Mouse (Mus musculus) left cerebral cortex, adult 2 months (tissue): ENCODE data around the gene Olfr152. TPM values are rescaled to one million over a fixed set of nuclear protein-coding genes. Genes with fewer than 3 reads are reported as not detected.

Experiments used
- DNase-seq, 2 experiments: peaks; one replicate each; pipeline ENCODE4 v3.0.0; 2021 to 2022; ENCODE audit warnings: low spot score in 2 of 2, mixed read lengths in 1 of 2; ENCODE audit errors: extremely low spot score in 1 of 2
- H3K27ac ChIP-seq: fragments of 200-600 bp; 2 replicates; pipeline ENCODE4 v1.8.1; 2022
- H3K4me3 ChIP-seq: fragments of 200-600 bp; 2 replicates; pipeline ENCODE4 v1.8.1; 2022
- CTCF ChIP-seq: fragments of 200-600 bp; IDR thresholded peaks from 2 replicates; pipeline ENCODE4 v1.8.1; 2022; ENCODE audit warnings: antibody characterized with exemption, mild to moderate bottlenecking, moderate library complexity
- intact Hi-C: fragments of 180-260 bp; cut with DNase I; formaldehyde crosslinking; loops from one replicate; pipeline ENCODE4 v1.15.1; 2025
- long read RNA-seq, 2 experiments: library from polyadenylated mRNA; stranded (forward); transcript quantifications; one replicate each; pipeline ENCODE4 v2.0.0; 2021; ENCODE audit warnings: borderline mapping rate in 2 of 2
- total RNA-seq, 2 experiments: library from RNA; stranded (reverse); gene quantifications; 2 replicates each; pipeline ENCODE4 v1.2.3; 2021

The Olfr152 gene
- not detected for total RNA-seq
- long read RNA-seq, experiment 1: 0 reads
- long read RNA-seq, experiment 2: 0 reads

- intact Hi-C loops: loop anchor here (10.0 kb wide), 1 partner anchor 384 kb away; no protein-coding TSS in a partner anchor
- no peak for TF ChIP-seq CTCF
- no peak for DNase-seq
- Histone ChIP-seq H3K27ac (no peak within 1 kb of the TSS), H3K4me3 (no peak within 1 kb of the TSS)
These were observed at the start of gene Olfr152 for GRCm38 (mm10) chr2:87779183-87779582. TSS of gene Olfr152 (plus strand) at chr2:87779483.

GRCm38 (mm10) chr2:87739878-87740277, 39.4 kb upstream of the Olfr152 start, which contains the start of gene Olfr1138:
TSS of gene Olfr1138 (minus strand) at chr2:87739978.
- DNase-seq: no peak
- intact Hi-C loops: no loop called here
- no peak for TF ChIP-seq CTCF
- Histone ChIP-seq H3K27ac (no peak within 1 kb of the TSS), H3K4me3 (no peak within 1 kb of the TSS)

- no peak within 1 kb of the TSS for H3K27ac ChIP-seq
- H3K4me3 ChIP-seq: no peak within 1 kb of the TSS
- no peak for TF ChIP-seq CTCF
- intact Hi-C loops: no loop called here
- no peak for DNase-seq
These were observed 35.8 kb upstream of the Olfr152 start, which contains the start of gene Olfr1140 for GRCm38 (mm10) chr2:87743452-87743851. TSS of gene Olfr1140 (plus strand) at chr2:87743752.

- H3K27ac ChIP-seq: no peak within 1 kb of the TSS
- TF ChIP-seq CTCF: no peak
- intact Hi-C loops: no loop called here
- no peak within 1 kb of the TSS for H3K4me3 ChIP-seq
- no peak for DNase-seq
These were observed 25.4 kb upstream of the Olfr152 start, which contains the start of gene Olfr1141 for GRCm38 (mm10) chr2:87753891-87754290. TSS of gene Olfr1141 (minus strand) at chr2:87753991.

- no peak for DNase-seq
- TF ChIP-seq CTCF: peak; percentile 48
- intact Hi-C loops: loop anchor here (10.0 kb wide), 1 partner anchor 381 kb away; no protein-coding TSS in a partner anchor
- Histone ChIP-seq H3K27ac (no peak overlapping the region), H3K4me3 (no peak overlapping the region)
These were observed 3.1 kb upstream of the Olfr152 start for GRCm38 (mm10) chr2:87776143-87776542.

GRCm38 (mm10) chr2:87800292-87800691, 21.0 kb downstream of the Olfr152 start, which contains the start of gene Olfr1143:
TSS of gene Olfr1143 (plus strand) at chr2:87800592.
- TF ChIP-seq CTCF: no peak
- Histone ChIP-seq H3K27ac (no peak within 1 kb of the TSS), H3K4me3 (no peak within 1 kb of the TSS)
- intact Hi-C loops: no loop called here
- no peak for DNase-seq

GRCm38 (mm10) chr2:87809522-87809921, 30.2 kb downstream of the Olfr152 start, which contains the start of gene Olfr1145:
TSS of gene Olfr1145 (plus strand) at chr2:87809822.
- TF ChIP-seq CTCF: no peak
- H3K4me3 ChIP-seq: no peak within 1 kb of the TSS
- no peak within 1 kb of the TSS for H3K27ac ChIP-seq
- DNase-seq: no peak
- intact Hi-C loops: no loop called here

- intact Hi-C loops: no loop called here
- Histone ChIP-seq H3K4me3 (no peak within 1 kb of the TSS), H3K27ac (no peak within 1 kb of the TSS)
- no peak for TF ChIP-seq CTCF
- DNase-seq: no peak
These were observed 51.0 kb downstream of the Olfr152 start, which contains the start of gene Olfr1148 for GRCm38 (mm10) chr2:87830233-87830632. TSS of gene Olfr1148 (plus strand) at chr2:87830533.

Other genes starting within 250 kb of the Olfr152 start
- gene Olfr153, start 247.7 kb upstream of the Olfr152 start, total RNA-seq: under 1 TPM in 1 of 2 experiments, not detected in 1; 0.37 TPM
- not detected for gene Olfr1128, start 233.9 kb upstream of the Olfr152 start, total RNA-seq
- not detected for gene Olfr1129, start 205.6 kb upstream of the Olfr152 start, total RNA-seq
- gene Olfr1130, start 173.3 kb upstream of the Olfr152 start, total RNA-seq: not detected
- gene Olfr1131, start 152.4 kb upstream of the Olfr152 start, total RNA-seq: not detected
- gene Olfr1132, start 141.9 kb upstream of the Olfr152 start, total RNA-seq: not detected
- gene Olfr1133, start 132.1 kb upstream of the Olfr152 start, total RNA-seq: not detected
- gene Olfr1134, start 121.0 kb upstream of the Olfr152 start, total RNA-seq: not detected
- not detected for gene Olfr1135, start 105.8 kb upstream of the Olfr152 start, total RNA-seq
- gene Olfr1136, start 85.5 kb upstream of the Olfr152 start, total RNA-seq: not detected
- gene Olfr1137, start 66.3 kb upstream of the Olfr152 start, total RNA-seq: not detected
- gene Olfr1138, start 39.5 kb upstream of the Olfr152 start, total RNA-seq: not detected
- not detected for gene Olfr1140, start 35.7 kb upstream of the Olfr152 start, total RNA-seq
- gene Olfr1141, start 25.5 kb upstream of the Olfr152 start, total RNA-seq: not detected
- not detected for gene Olfr1143, start 21.1 kb downstream of the Olfr152 start, total RNA-seq
- not detected for gene Olfr1145, start 30.3 kb downstream of the Olfr152 start, total RNA-seq
- not detected for gene Olfr1148, start 51.0 kb downstream of the Olfr152 start, total RNA-seq
- gene Olfr1150-ps1, start 64.5 kb downstream of the Olfr152 start, total RNA-seq: not detected
- not detected for gene Olfr1151, start 76.4 kb downstream of the Olfr152 start, total RNA-seq
- not detected for gene Olfr1152, start 87.0 kb downstream of the Olfr152 start, total RNA-seq
- not detected for gene Olfr1153, start 115.5 kb downstream of the Olfr152 start, total RNA-seq
- not detected for gene Olfr1154, start 125.7 kb downstream of the Olfr152 start, total RNA-seq
- not detected for gene Olfr1155, start 165.7 kb downstream of the Olfr152 start, total RNA-seq
- not detected for gene Olfr1156, start 173.6 kb downstream of the Olfr152 start, total RNA-seq
- not detected for gene Olfr1157, start 188.8 kb downstream of the Olfr152 start, total RNA-seq
- not detected for gene Olfr74, start 195.2 kb downstream of the Olfr152 start, total RNA-seq
- not detected for gene Olfr1158, start 210.6 kb downstream of the Olfr152 start, total RNA-seq
- not detected for gene Olfr1160, start 228.8 kb downstream of the Olfr152 start, total RNA-seq
- not detected for gene Olfr1161, start 243.3 kb downstream of the Olfr152 start, total RNA-seq